16 mouse cellular contexts compared by ENCODE assay signal in genomic region chr1:93033989-93034388, GRCm38 (mm10). TPM values are rescaled to one million over a fixed set of nuclear protein-coding genes. Genes with fewer than 3 reads are reported as not detected.
A peak's percentile ranks its signal among the peaks of the same experiment; 100 is the strongest.
DNase-seq lines count a peak whose midpoint lies in the region; ATAC-seq and TF ChIP-seq lines count a peak whose summit lies in the region.
"Had no signal": no experiment of that assay in that cellular context is flagged by ENCODE, and none has a peak within 500 bp of the region (broad histone marks: within the 10 kb centered on the region; RNA-seq: fewer than 3 reads in every experiment).

No protein-coding gene starts in this region.

- WGBS in forebrain, embryonic 11.5 days, result 73% methylated on average over 8 of the region's 8 CpGs
- 68% methylated on average over 8 of the region's 8 CpGs for WGBS in forebrain, postnatal 0 days
- 42% methylated on average over 8 of the region's 8 CpGs for WGBS in kidney, postnatal 0 days
- 49% methylated on average over 8 of the region's 8 CpGs for WGBS in kidney, embryonic 16.5 days
- WGBS in embryonic facial prominence, embryonic 10.5 days, result 64% methylated on average over 8 of the region's 8 CpGs

- no peaks in the 10 kb centered on the region for H3K27me3 ChIP-seq in forebrain, embryonic 11.5 days (ENCODE audit: control insufficient read depth, insufficient read depth, low read length)
- no peaks in the 10 kb centered on the region for H3K27me3 ChIP-seq in forebrain, postnatal 0 days (ENCODE audit: insufficient read depth, low read length)
- no peaks in the 10 kb centered on the region for H3K27me3 ChIP-seq in kidney, postnatal 0 days (ENCODE audit: insufficient read depth, low read length)
- H3K27me3 ChIP-seq in kidney, embryonic 16.5 days (ENCODE audit: insufficient read depth, low read length), result no peaks in the 10 kb centered on the region
- H3K27me3 ChIP-seq in embryonic facial prominence, embryonic 10.5 days (replicated peaks; ENCODE audit: low read depth, poor library complexity, severe bottlenecking), result no peaks in the 10 kb centered on the region
- no peaks in the 10 kb centered on the region for H3K27me3 ChIP-seq in testis, adult 2 months (ENCODE audit: control insufficient read depth, insufficient read depth, low read length)
- H3K27me3 ChIP-seq: limb, embryonic 15.5 days had no signal

- intact Hi-C loops in left cerebral cortex, postnatal 4 days (cut with DNase I), result no loop called here

- DNase-seq in forebrain, embryonic 11.5 days (ENCODE audit: low spot score), result peak; percentile 64
- no peak for DNase-seq in forebrain, postnatal 0 days
- DNase-seq in kidney, postnatal 0 days (ENCODE audit: low spot score), result no peak
- DNase-seq in embryonic facial prominence, embryonic 10.5 days (ENCODE audit: low spot score), result no peak
- no peak for DNase-seq in left cerebral cortex, postnatal 4 days
- DNase-seq: kidney, adult 18-20 months had no signal

- H3K9me3 ChIP-seq in forebrain, embryonic 11.5 days (ENCODE audit: control insufficient read depth, low read length), result no peaks in the 10 kb centered on the region
- no peaks in the 10 kb centered on the region for H3K9me3 ChIP-seq in forebrain, postnatal 0 days (ENCODE audit: low read length)
- H3K9me3 ChIP-seq in kidney, postnatal 0 days (replicated peaks; ENCODE audit: low read length), result no peaks in the 10 kb centered on the region
- no peaks in the 10 kb centered on the region for H3K9me3 ChIP-seq in kidney, embryonic 16.5 days (ENCODE audit: low read length)
- H3K9me3 ChIP-seq in embryonic facial prominence, embryonic 10.5 days, result no peaks in the 10 kb centered on the region; the same call in 1 of the 2 replicates
- H3K9me3 ChIP-seq: limb, embryonic 15.5 days had no signal

- H3K27ac ChIP-seq in forebrain, embryonic 11.5 days (ENCODE audit: low read depth, low read length), result no peak overlapping the region
- no peak overlapping the region for H3K27ac ChIP-seq in forebrain, postnatal 0 days (ENCODE audit: low read depth, low read length)
- H3K27ac ChIP-seq in kidney, postnatal 0 days, result no peak overlapping the region
- no peak overlapping the region for H3K27ac ChIP-seq in kidney, embryonic 16.5 days (ENCODE audit: low read length)
- H3K27ac ChIP-seq in embryonic facial prominence, embryonic 10.5 days (replicated peaks), result peak overlapping the region; percentile 7; the same call in 1 of the 2 replicates
- H3K27ac ChIP-seq in testis, adult 2 months (ENCODE audit: control insufficient read depth, insufficient read depth, low read depth, low read length), result no peak overlapping the region
- H3K27ac ChIP-seq: limb, embryonic 15.5 days had no signal

- TF ChIP-seq POLR2A in testis, adult 2 months (IDR thresholded peaks at IDR 0.05; ENCODE audit: control insufficient read depth, low read depth, low read length), result no peak

- H3K9ac ChIP-seq in forebrain, embryonic 11.5 days (ENCODE audit: low read length), result no peak overlapping the region
- no peak overlapping the region for H3K9ac ChIP-seq in forebrain, postnatal 0 days
- H3K9ac ChIP-seq in kidney, postnatal 0 days (ENCODE audit: low read depth, low read length), result no peak overlapping the region
- no peak overlapping the region for H3K9ac ChIP-seq in kidney, embryonic 16.5 days (replicated peaks; ENCODE audit: low read length)
- H3K9ac ChIP-seq: limb, embryonic 15.5 days had no signal

- H3K4me3 ChIP-seq in forebrain, embryonic 11.5 days (ENCODE audit: low read depth, low read length), result no peak overlapping the region
- no peak overlapping the region for H3K4me3 ChIP-seq in forebrain, postnatal 0 days (ENCODE audit: low read depth, low read length)
- H3K4me3 ChIP-seq in kidney, postnatal 0 days (replicated peaks; ENCODE audit: low read depth, low read length), result no peak overlapping the region
- H3K4me3 ChIP-seq in kidney, embryonic 16.5 days (ENCODE audit: low read length), result no peak overlapping the region
- no peak overlapping the region for H3K4me3 ChIP-seq in embryonic facial prominence, embryonic 10.5 days
- H3K4me3 ChIP-seq in testis, adult 2 months (ENCODE audit: control insufficient read depth, low read depth, low read length), result no peak overlapping the region
- H3K4me3 ChIP-seq: limb, embryonic 15.5 days; megakaryocyte, embryonic 14.5 days had no signal

- TF ChIP-seq CTCF in forebrain, postnatal 0 days (IDR thresholded peaks at IDR 0.05; ENCODE audit: low read depth), result no peak
- TF ChIP-seq CTCF in kidney, postnatal 0 days (IDR thresholded peaks at IDR 0.05; ENCODE audit: low read depth), result peak; percentile 25; the same call in 1 of the 2 replicates
- TF ChIP-seq CTCF in testis, adult 2 months (IDR thresholded peaks at IDR 0.05; ENCODE audit: control insufficient read depth, insufficient read depth, insufficient replicate concordance, low read depth, low read length), result peak; percentile 6; the same call in 1 of the 2 replicates

- no peak for ATAC-seq in forebrain, embryonic 11.5 days (replicated peaks; ENCODE audit: low FRiP score)
- no peak for ATAC-seq in forebrain, postnatal 0 days
- ATAC-seq in kidney, postnatal 0 days (replicated peaks; ENCODE audit: low FRiP score, low read depth), result no peak
- ATAC-seq in kidney, embryonic 16.5 days (ENCODE audit: low FRiP score, low TSS enrichment), result no peak
- no peak for ATAC-seq in cerebellum, adult (ENCODE audit: insufficient number of reproducible peaks, low FRiP score, low TSS enrichment)

- H3K4me1 ChIP-seq in forebrain, embryonic 11.5 days (replicated peaks; ENCODE audit: control insufficient read depth, insufficient read depth, low read length), result no peaks in the 10 kb centered on the region
- H3K4me1 ChIP-seq in forebrain, postnatal 0 days (ENCODE audit: insufficient read depth), result no peaks in the 10 kb centered on the region
- H3K4me1 ChIP-seq in kidney, postnatal 0 days (replicated peaks; ENCODE audit: insufficient read depth, low read length), result no peaks in the 10 kb centered on the region
- H3K4me1 ChIP-seq in kidney, embryonic 16.5 days (ENCODE audit: insufficient read depth, low read length), result no peaks in the 10 kb centered on the region
- H3K4me1 ChIP-seq in embryonic facial prominence, embryonic 10.5 days, result 0 out of 2 replicates have a peak, but pooled peaks cover 5% of the 10 kb centered on the region
- no peaks in the 10 kb centered on the region for H3K4me1 ChIP-seq in testis, adult 2 months (ENCODE audit: control insufficient read depth, insufficient read depth, low read length)
- H3K4me1 ChIP-seq: limb, embryonic 15.5 days had no signal

- peaks cover 8% of the 10 kb centered on the region; the same call in 1 of the 2 replicates for H3K36me3 ChIP-seq in forebrain, embryonic 11.5 days (ENCODE audit: control insufficient read depth, insufficient read depth, low read length)
- peaks cover 93% of the 10 kb centered on the region for H3K36me3 ChIP-seq in forebrain, postnatal 0 days (ENCODE audit: insufficient read depth)
- no peaks in the 10 kb centered on the region for H3K36me3 ChIP-seq in kidney, postnatal 0 days (ENCODE audit: insufficient read depth, low read length)
- no peaks in the 10 kb centered on the region for H3K36me3 ChIP-seq in kidney, embryonic 16.5 days (ENCODE audit: insufficient read depth, low read length)
- H3K36me3 ChIP-seq in embryonic facial prominence, embryonic 10.5 days (replicated peaks), result peaks cover 28% of the 10 kb centered on the region
- no peaks in the 10 kb centered on the region for H3K36me3 ChIP-seq in testis, adult 2 months (ENCODE audit: control insufficient read depth, insufficient read depth, low read length)

- no peak overlapping the region for H3K4me2 ChIP-seq in forebrain, embryonic 11.5 days (ENCODE audit: low read depth, low read length, severe bottlenecking)
- no peak overlapping the region for H3K4me2 ChIP-seq in forebrain, postnatal 0 days (ENCODE audit: low read depth)
- H3K4me2 ChIP-seq in kidney, postnatal 0 days (ENCODE audit: low read length), result no peak overlapping the region
- H3K4me2 ChIP-seq in kidney, embryonic 16.5 days (replicated peaks; ENCODE audit: low read depth, low read length), result no peak overlapping the region
- H3K4me2 ChIP-seq: limb, embryonic 15.5 days had no signal

RNA-seq across cellular contexts. Expression of gene Aqp12, which starts 27.9 kb away (rescaled TPM):
- not detected in 2 replicates for polyA plus RNA-seq in forebrain, embryonic 11.5 days (2014; fragmentation: Nextera tagmentation; extraction: Ambion mirVana)
- total RNA-seq in forebrain, postnatal 0 days (2014; rRNA removed), result not detected in 2 replicates
- not detected in 2 replicates for polyA plus RNA-seq in forebrain, postnatal 0 days (2015; fragmentation: Nextera tagmentation; extraction: Ambion mirVana)
- polyA plus RNA-seq in kidney, postnatal 0 days (2015; fragmentation: Nextera tagmentation; extraction: Ambion mirVana), result not detected in 2 replicates
- polyA plus RNA-seq in kidney, embryonic 16.5 days (2015; fragmentation: Nextera tagmentation; extraction: Ambion mirVana), result not detected in 2 replicates
- polyA plus RNA-seq in embryonic facial prominence, embryonic 10.5 days (2016; fragmentation: Nextera tagmentation; extraction: Ambion mirVana), result not detected in 2 replicates
- 0.37 and 0.59 TPM in 2 replicates for polyA plus RNA-seq in testis, adult 2 months (2012; rRNA removed)
- not detected for total RNA-seq in left cerebral cortex, postnatal 4 days (2021)
- total RNA-seq: granulocyte monocyte progenitor cell, adult 5-6 weeks; layer of hippocampus, postnatal 14 days; MEL had no signal
- polyA plus RNA-seq: embryonic facial prominence, embryonic 14.5 days; frontal cortex, adult 2 months; limb, embryonic 15.5 days had no signal
